Mouse (Mus musculus): Measurements from ENCODE around the gene Nmnat3. TPM values are rescaled to one million over a fixed set of nuclear protein-coding genes. Genes with fewer than 3 reads are reported as not detected.

Gene Nmnat3
- 14.5 and 20.0 TPM in 2 replicates for polyA plus RNA-seq (2012; ENCODE audit: low replicate concordance)

DNA sequence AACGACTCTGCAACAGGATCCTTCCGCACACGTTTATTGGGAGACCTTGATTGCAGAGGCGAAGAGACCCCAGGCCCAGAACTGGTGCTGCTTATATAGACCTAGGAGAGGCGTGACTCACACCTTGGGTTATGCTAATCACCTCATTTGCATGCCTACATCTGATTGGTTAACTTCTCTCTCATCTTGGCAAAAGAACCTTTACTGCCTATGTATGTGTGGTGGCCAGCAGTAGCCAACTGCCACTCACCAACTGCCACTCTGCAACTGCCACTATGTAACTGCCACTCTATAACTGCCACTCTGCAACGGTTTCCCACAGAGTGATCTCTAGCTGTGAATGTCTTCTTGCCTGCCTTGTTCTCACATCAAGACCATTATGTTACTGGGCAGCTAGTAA lies at the start of gene Nmnat3:
TSS of gene Nmnat3 (plus strand) at position 301 of the 400 bp plus-strand sequence.

DNA sequence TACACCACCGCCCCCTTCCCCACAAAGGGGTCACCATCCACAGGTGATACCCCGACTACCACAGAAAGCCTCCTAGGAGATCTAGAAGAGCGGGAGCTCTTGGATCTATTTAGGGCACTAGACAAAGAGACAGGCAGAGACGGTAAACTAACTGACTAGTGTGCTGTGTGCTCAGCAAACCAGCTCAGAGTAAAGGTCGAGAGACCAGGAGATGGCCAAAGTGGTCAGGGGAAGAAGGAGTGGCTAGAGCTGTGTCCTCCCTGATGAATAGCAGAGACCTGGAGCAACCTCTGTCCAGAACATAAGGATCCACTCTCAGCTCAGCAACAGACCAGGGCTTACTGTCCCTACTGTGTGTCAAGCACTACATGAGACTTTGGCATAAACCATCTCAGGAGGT lies 135.4 kb downstream of the Nmnat3 start, which contains the start of gene Rbp1:
TSS of gene Rbp1 (plus strand) at position 306 of the 400 bp plus-strand sequence.

Other genes with a start within 250 kb of the Nmnat3 start
- gene Rbp1, start 135.5 kb downstream of the Nmnat3 start, polyA plus RNA-seq (2012; ENCODE audit: low replicate concordance): 0.81 and 2.8 TPM in 2 replicates
- gene Rbp2, start 198.7 kb downstream of the Nmnat3 start, polyA plus RNA-seq (2012; ENCODE audit: low replicate concordance): 1.7 TPM in 1 of 2 replicates, not detected in the other

Data from leukemia stem cell, adult 10-12 weeks (primary cell).